Mouse (Mus musculus): Measurements from ENCODE around the gene Vps35l. TPM values are rescaled to one million over a fixed set of nuclear protein-coding genes. Genes with fewer than 3 reads are reported as not detected.

Vps35l gene
- 1.1 and 1.2 TPM in 2 replicates for polyA plus RNA-seq (2012)

DNA sequence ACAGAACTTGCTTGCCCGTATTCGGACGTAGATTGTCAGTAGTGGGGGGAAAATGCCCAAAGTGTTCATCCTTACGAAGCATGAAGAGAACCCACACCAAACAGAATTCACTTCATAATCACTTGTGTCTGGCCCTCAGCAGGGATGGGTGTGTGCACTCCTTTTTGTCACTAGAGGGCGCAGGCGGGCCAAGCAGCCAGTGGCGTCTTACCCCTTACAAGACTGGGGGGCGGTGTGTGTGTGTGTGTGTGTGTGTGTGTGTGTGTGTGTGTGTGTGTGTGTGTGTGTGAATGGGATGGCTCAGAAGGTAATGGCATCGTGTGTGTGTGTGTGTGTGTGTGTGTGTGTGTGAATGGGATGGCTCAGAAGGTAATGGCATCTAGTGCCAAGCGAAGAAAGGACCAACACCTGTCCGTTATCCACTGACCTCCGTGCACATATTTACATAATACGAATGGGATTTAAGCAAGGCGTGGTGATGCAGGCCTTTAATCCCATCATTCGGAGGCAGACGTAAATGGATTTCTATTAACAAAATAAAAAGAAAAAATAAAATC lies at the start of gene Vps35l:
TSS of gene Vps35l (plus strand) at position 252 of the 557 bp plus-strand sequence.
- Histone ChIP-seq H3K36me3 (ENCODE audit: control insufficient read depth) (peaks cover 35% of the 10 kb centered on the region), H3K27me3 (ENCODE audit: control insufficient read depth) (no peaks in the 10 kb centered on the region), H3K4me3 (replicated peaks) (peak within 1 kb of the TSS; percentile 93), H3K9me3 (ENCODE audit: control insufficient read depth, low read length) (no peaks in the 10 kb centered on the region), H3K4me1 (ENCODE audit: control insufficient read depth) (peaks cover 36% of the 10 kb centered on the region)
- TF ChIP-seq GATA1 (IDR thresholded peaks at IDR 0.05; ENCODE audit: low read length): no peak

DNA sequence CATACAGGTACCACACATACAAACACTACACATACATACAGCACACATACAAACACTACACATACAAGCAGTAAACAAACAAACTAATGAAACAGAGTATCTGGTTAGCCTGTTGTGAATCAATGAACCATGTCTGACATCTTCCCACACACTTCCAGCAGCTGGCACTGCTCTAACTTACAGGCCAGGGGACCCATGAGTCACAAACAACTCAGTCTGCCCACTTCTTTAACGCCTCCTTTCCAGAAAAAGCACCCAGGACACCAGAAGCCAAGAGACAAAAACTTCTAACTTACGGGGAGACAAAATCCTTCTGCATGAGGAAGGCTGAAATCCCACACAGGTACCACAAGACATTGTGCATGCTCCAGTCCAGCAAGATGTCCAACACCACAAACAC lies 48.7 kb upstream of the Vps35l start:
- H3K27me3 ChIP-seq (ENCODE audit: control insufficient read depth): no peaks in the 10 kb centered on the region
- TF ChIP-seq GATA1 (IDR thresholded peaks at IDR 0.05; ENCODE audit: low read length) (no peak), TAL1 (IDR thresholded peaks at IDR 0.05; ENCODE audit: low read length) (no peak)
- no peaks in the 10 kb centered on the region for H3K4me1 ChIP-seq (ENCODE audit: control insufficient read depth)
- H3K36me3 ChIP-seq (ENCODE audit: control insufficient read depth): peaks cover 93% of the 10 kb centered on the region
- no peak overlapping the region for H3K4me3 ChIP-seq (replicated peaks)
- no peaks in the 10 kb centered on the region for H3K9me3 ChIP-seq (ENCODE audit: control insufficient read depth, low read length)

DNA sequence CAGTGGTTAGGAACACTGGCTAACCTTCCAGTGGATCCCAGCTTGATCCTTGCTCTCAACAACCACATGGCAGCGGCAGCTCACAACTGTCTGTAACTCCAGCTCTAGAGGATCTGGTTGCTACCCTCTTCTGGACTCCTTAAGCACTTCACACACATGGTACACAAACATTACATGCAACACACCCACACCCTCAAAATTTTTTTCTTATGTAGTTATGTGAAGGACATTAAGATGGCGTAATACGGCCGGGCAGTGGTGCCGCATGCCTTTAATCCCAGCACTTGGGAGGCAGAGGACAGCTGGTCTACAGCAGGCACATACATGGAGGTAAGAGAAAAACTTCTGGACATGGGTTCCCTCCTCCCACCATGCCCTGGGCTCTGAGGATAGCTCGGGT lies 43.9 kb upstream of the Vps35l start:
- TF ChIP-seq GATA1 (IDR thresholded peaks at IDR 0.05; ENCODE audit: low read length) (no peak), TAL1 (IDR thresholded peaks at IDR 0.05; ENCODE audit: low read length) (no peak)
- no peak overlapping the region for H3K4me3 ChIP-seq (replicated peaks)
- H3K4me1 ChIP-seq (ENCODE audit: control insufficient read depth): peaks cover 6% of the 10 kb centered on the region
- peaks cover 94% of the 10 kb centered on the region for H3K36me3 ChIP-seq (ENCODE audit: control insufficient read depth)
- H3K9me3 ChIP-seq (ENCODE audit: control insufficient read depth, low read length): no peaks in the 10 kb centered on the region
- H3K27me3 ChIP-seq (ENCODE audit: control insufficient read depth): no peaks in the 10 kb centered on the region

DNA sequence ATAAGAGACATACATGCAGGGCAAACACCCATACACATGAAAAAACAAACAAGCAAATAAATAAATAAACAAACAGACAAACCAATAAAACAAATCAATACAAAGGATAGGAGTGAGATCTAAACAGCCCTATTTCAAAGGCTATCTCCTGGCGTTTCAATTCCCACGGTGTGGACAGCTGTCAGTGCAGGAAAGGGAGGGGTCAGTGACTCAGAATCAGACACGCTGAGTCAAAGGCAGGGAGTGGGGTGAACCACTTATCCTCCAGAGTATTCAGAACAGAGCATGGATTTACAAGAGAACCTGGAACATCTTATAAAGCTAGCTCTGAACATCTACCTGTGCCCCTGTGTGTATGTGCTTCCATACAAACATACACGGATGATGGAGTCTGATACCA lies 42.9 kb upstream of the Vps35l start:
- no peaks in the 10 kb centered on the region for H3K9me3 ChIP-seq (ENCODE audit: control insufficient read depth, low read length)
- H3K27me3 ChIP-seq (ENCODE audit: control insufficient read depth): no peaks in the 10 kb centered on the region
- no peak overlapping the region for H3K4me3 ChIP-seq (replicated peaks)
- peaks cover 93% of the 10 kb centered on the region for H3K36me3 ChIP-seq (ENCODE audit: control insufficient read depth)
- H3K4me1 ChIP-seq (ENCODE audit: control insufficient read depth): peaks cover 9% of the 10 kb centered on the region
- TF ChIP-seq GATA1 (IDR thresholded peaks at IDR 0.05; ENCODE audit: low read length): no peak
- no peak for TF ChIP-seq TAL1 (IDR thresholded peaks at IDR 0.05; ENCODE audit: low read length)

DNA sequence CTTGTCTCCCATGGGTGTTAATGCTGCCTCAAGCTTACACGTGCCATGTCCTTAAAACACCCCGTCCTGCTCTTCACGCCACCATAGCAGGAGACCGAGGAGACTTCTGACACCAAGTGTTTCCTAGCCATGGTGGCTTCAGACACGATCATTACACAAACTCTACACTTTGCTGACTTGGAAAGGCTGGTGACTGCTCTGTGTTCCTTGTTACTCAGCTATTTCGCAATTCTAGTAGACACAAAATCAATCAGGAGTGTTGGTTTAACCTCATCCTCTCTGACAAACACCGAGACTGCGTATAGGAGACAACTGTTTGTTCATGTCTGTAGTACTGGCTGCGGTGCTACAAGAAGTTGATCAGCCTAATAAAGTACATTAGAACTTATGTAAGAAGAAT lies 41.1 kb upstream of the Vps35l start:
- TF ChIP-seq GATA1 (IDR thresholded peaks at IDR 0.05; ENCODE audit: low read length): no peak
- TF ChIP-seq TAL1 (IDR thresholded peaks at IDR 0.05; ENCODE audit: low read length): no peak
- peaks cover 92% of the 10 kb centered on the region for H3K36me3 ChIP-seq (ENCODE audit: control insufficient read depth)
- peaks cover 19% of the 10 kb centered on the region for H3K4me1 ChIP-seq (ENCODE audit: control insufficient read depth)
- H3K27me3 ChIP-seq (ENCODE audit: control insufficient read depth): no peaks in the 10 kb centered on the region
- H3K9me3 ChIP-seq (ENCODE audit: control insufficient read depth, low read length): no peaks in the 10 kb centered on the region
- no peak overlapping the region for H3K4me3 ChIP-seq (replicated peaks)

DNA sequence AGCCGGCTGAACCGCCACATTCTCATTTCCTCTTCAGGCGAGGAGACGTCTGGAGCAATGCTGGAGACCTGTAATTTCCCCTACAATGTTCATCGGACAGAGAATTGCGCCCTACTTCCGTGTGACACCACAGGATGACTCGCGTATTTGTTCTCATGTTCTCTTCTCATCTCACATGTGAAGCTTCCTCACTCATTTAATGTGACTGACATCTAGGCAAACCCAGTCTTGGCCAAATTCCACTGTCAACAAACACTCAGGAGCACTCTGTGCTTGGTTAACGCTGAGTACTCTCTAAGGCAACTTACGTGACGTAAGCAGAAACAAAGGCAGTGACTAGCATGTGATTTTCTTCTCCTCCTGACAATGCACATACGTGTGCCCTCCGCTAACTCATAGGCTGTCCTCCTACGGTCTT lies 36.9 kb upstream of the Vps35l start:
- no peaks in the 10 kb centered on the region for H3K27me3 ChIP-seq (ENCODE audit: control insufficient read depth)
- TF ChIP-seq GATA1 (IDR thresholded peaks at IDR 0.05; ENCODE audit: low read length) (no peak), TAL1 (IDR thresholded peaks at IDR 0.05; ENCODE audit: low read length) (no peak)
- peaks cover 51% of the 10 kb centered on the region for H3K4me1 ChIP-seq (ENCODE audit: control insufficient read depth)
- no peaks in the 10 kb centered on the region for H3K9me3 ChIP-seq (ENCODE audit: control insufficient read depth, low read length)
- peak overlapping the region; percentile 96 for H3K4me3 ChIP-seq (replicated peaks)
- H3K36me3 ChIP-seq (ENCODE audit: control insufficient read depth): peaks cover 51% of the 10 kb centered on the region

DNA sequence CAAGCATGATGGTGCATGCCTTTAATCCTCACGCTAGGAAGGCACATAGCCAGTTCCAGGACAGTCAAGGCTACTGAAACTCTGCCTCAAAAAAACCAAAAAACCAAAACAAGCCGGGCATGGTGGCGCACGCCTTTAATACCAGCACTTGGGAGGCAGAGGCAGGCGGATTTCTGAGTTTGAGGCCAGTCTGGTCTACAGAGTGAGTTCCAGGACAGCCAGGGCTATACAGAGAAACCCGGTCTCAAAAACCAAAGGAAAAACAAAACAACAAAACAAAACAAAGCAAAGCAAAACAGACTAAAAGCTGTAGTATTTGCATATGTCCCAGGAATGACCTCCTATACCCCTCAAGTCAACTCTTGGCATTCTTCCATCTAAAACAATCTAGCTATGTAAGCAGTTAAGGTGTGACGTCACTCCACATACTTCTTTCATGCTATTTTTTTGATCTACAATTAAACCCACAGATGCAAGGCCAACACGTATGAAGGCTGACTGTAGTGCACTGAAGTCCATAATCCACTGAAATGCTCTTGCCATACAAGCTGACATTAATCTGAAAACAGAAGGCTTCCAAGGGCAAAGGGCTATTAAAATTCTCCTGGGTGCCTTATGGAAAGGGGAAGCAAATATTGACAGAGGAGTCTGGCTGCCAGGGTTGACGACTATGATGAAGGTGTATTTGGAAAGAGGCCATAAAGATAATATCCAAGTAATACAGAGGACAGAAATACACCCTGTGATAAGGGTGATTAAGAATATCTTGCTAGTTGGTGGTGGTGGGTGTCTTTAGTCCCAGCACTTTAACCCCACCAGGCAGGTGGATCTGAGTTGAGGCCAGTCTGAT lies 35.8 kb upstream of the Vps35l start:
- Histone ChIP-seq H3K27me3 (ENCODE audit: control insufficient read depth) (no peaks in the 10 kb centered on the region), H3K9me3 (ENCODE audit: control insufficient read depth, low read length) (no peaks in the 10 kb centered on the region), H3K4me3 (replicated peaks) (peak overlapping the region; percentile 96), H3K4me1 (ENCODE audit: control insufficient read depth) (peaks cover 51% of the 10 kb centered on the region), H3K36me3 (ENCODE audit: control insufficient read depth) (peaks cover 40% of the 10 kb centered on the region)
- TF ChIP-seq GATA1 (IDR thresholded peaks at IDR 0.05; ENCODE audit: low read length): no peak
- TF ChIP-seq TAL1 (IDR thresholded peaks at IDR 0.05; ENCODE audit: low read length): no peak

DNA sequence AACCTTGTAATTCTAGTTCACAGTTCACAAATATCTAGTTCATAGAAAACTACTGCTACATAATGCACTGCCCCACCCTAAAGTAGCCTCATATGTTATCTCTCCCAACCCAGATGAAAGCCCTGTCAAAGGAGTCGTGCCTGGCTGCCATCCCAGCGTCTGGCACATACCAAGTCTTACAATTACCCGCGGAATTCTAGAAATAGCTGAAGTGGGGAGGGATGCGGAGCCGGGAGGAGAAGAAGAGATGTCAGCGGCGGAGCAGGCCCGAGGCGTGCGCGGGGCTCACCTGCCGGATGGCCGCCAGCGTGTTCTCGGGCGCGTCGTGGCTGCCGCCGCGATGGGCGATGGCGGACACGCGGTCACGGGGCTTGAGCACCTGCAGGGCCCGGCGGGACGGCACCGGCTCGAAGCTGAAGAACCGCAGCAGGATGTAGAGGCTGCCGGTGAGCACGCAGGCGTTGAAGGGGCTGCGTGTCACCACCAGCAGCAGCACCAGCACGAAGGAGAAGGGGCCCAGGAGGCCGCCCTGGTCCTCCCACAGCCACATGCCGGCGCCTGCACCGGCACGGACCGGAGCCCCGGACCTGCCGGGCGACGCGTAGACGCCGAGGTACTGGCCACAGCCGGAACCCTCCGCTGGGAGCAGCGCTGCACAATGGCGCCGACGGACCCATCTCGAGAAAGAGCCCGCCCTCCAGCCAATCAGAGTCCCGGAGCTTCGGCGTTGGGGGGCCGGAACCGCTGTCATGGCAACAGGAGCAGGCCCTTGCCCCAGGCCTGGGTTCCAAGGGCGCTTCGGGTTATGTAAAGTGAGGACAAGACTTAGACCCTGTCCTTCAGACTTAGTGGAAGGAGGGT lies 34.7 kb upstream of the Vps35l start, which contains the start of gene Gde1:
TSS of gene Gde1 (minus strand) at position 678 of the 861 bp plus-strand sequence.
- Histone ChIP-seq H3K4me3 (replicated peaks) (peak within 1 kb of the TSS; percentile 96), H3K4me1 (ENCODE audit: control insufficient read depth) (peaks cover 48% of the 10 kb centered on the region), H3K9me3 (ENCODE audit: control insufficient read depth, low read length) (no peaks in the 10 kb centered on the region), H3K27me3 (ENCODE audit: control insufficient read depth) (no peaks in the 10 kb centered on the region), H3K36me3 (ENCODE audit: control insufficient read depth) (peaks cover 31% of the 10 kb centered on the region)
- TF ChIP-seq GATA1 (IDR thresholded peaks at IDR 0.05; ENCODE audit: low read length) (peak; percentile 63), TAL1 (IDR thresholded peaks at IDR 0.05; ENCODE audit: low read length) (peak; percentile 38; the same call in 1 of the 3 replicates)

DNA sequence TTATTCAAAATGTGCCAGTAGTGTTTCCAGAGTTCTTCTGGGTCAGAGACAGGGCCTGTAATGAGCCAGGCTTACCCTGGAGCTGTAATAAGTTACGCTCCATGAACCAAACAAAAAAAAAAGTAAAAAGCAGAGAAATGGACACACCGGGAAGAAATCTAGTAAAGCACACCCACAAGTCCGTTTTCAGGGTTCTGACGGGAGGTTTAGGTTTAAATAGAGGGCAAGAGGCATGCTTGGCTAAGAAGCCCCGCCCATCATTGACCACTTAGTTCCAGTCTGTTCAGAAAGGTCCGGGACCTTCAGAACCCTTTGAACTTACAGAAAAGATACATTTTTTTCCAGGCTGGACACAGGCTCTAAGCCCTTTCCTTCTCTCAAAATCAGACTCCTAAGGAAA lies 34.0 kb upstream of the Vps35l start:
- Histone ChIP-seq H3K27me3 (ENCODE audit: control insufficient read depth) (no peaks in the 10 kb centered on the region), H3K9me3 (ENCODE audit: control insufficient read depth, low read length) (no peaks in the 10 kb centered on the region), H3K4me1 (ENCODE audit: control insufficient read depth) (peaks cover 45% of the 10 kb centered on the region), H3K36me3 (ENCODE audit: control insufficient read depth) (peaks cover 25% of the 10 kb centered on the region), H3K4me3 (replicated peaks) (peak overlapping the region; percentile 96)
- TF ChIP-seq TAL1 (IDR thresholded peaks at IDR 0.05; ENCODE audit: low read length) (no peak), GATA1 (IDR thresholded peaks at IDR 0.05; ENCODE audit: low read length) (no peak)

Measured in erythroblast, embryonic 14.5 days (primary cell).